21 mouse cellular contexts compared by ENCODE assay signal in the genomic region with DNA sequence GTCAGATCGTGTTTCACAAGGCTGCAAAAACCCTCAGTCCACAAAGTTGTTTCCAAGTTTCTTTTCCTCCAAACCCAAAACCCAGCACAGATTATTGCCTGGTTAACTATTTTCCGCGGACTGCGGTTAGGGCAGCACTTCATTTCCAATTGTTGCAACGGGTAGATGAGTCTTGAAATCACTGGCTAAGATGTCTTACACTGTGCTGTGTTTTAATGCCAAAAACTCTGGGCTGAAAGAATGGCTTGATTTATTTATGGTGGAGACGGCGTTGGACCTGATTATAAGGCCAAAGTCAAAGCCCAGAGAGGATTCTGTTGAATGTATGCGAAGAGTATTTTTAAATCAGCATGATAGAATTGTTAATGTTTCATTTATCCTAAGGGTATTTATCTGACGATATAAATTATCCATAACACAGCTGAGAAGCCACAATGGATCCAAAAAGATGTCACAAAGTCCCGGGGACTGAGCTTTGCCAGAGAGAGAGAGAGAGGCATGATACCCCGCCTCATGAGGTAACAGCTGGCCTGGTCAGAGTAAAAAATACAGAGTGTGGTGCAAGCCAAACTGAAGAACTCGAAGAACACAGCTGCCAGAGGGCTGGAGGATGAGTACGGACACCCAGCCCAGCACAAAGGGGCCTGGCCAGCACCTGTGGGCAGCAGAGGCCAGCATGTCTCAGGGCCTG. TPM values are rescaled to one million over a fixed set of nuclear protein-coding genes. Genes with fewer than 3 reads are reported as not detected.
A peak's percentile ranks its signal among the peaks of the same experiment; 100 is the strongest.
DNase-seq lines count a peak whose midpoint lies in the region; ATAC-seq lines count a peak whose summit lies in the region.
"Had no signal": no experiment of that assay in that cellular context is flagged by ENCODE, and none has a peak within 500 bp of the region (broad histone marks: within the 10 kb centered on the region; RNA-seq: fewer than 3 reads in every experiment).

No protein-coding gene starts in this region.

- H3K27ac ChIP-seq in lung, embryonic 16.5 days (ENCODE audit: low read length): no peak overlapping the region
- no peak overlapping the region; the same call in 1 of the 2 replicates for H3K27ac ChIP-seq in embryonic facial prominence, embryonic 15.5 days (replicated peaks)
- peak overlapping the region; percentile 44; the same call in 1 of the 2 replicates for H3K27ac ChIP-seq in stomach, embryonic 15.5 days
- H3K27ac ChIP-seq: hindbrain, postnatal 0 days; left cerebral cortex, adult 2 months; neural tube, embryonic 15.5 days had no signal

- no peak overlapping the region for H3K9ac ChIP-seq in lung, embryonic 16.5 days (ENCODE audit: low read length)
- no peak overlapping the region for H3K9ac ChIP-seq in embryonic facial prominence, embryonic 15.5 days
- H3K9ac ChIP-seq in stomach, embryonic 15.5 days: no peak overlapping the region
- H3K9ac ChIP-seq: forebrain, postnatal 0 days; neural tube, embryonic 15.5 days had no signal

- no peak overlapping the region for H3K4me3 ChIP-seq in lung, embryonic 16.5 days (ENCODE audit: low read length)
- H3K4me3 ChIP-seq in embryonic facial prominence, embryonic 15.5 days (replicated peaks): no peak overlapping the region
- H3K4me3 ChIP-seq in stomach, embryonic 15.5 days (replicated peaks): no peak overlapping the region
- H3K4me3 ChIP-seq: left cerebral cortex, adult 2 months; megakaryocyte, embryonic 14.5 days; neural tube, embryonic 15.5 days had no signal

- DNase-seq in gastrocnemius, postnatal 14 days: peak; percentile 15
- no peak for DNase-seq in gastrocnemius, postnatal 10 days
- no peak for DNase-seq in lung, postnatal 25 days (ENCODE audit: low spot score)
- DNase-seq in cerebellum, postnatal 10 days: no peak
- DNase-seq: cerebellum, adult 2 months; cerebellum, postnatal 36 days; forebrain, postnatal 0 days; kidney, adult 11 months; layer of hippocampus, adult 9-11 months; left cerebral cortex, postnatal 4 days; right cerebral cortex, adult 18-20 months; right cerebral cortex, postnatal 4 days had no signal

- H3K9me3 ChIP-seq in lung, embryonic 16.5 days (ENCODE audit: control insufficient read depth, low read length): no peaks in the 10 kb centered on the region
- no peaks in the 10 kb centered on the region for H3K9me3 ChIP-seq in embryonic facial prominence, embryonic 15.5 days (replicated peaks)
- H3K9me3 ChIP-seq in stomach, embryonic 15.5 days: no peaks in the 10 kb centered on the region
- H3K9me3 ChIP-seq: megakaryocyte, embryonic 14.5 days; neural tube, embryonic 15.5 days had no signal

- intact Hi-C loops in gastrocnemius, postnatal 14 days (cut with DNase I; ENCODE audit: low total_unique reads): no loop called here

- 67% methylated on average over 13 of the region's 13 CpGs for WGBS in lung, embryonic 16.5 days
- 54% methylated on average over 13 of the region's 13 CpGs for WGBS in embryonic facial prominence, embryonic 15.5 days
- 56% methylated on average over 13 of the region's 13 CpGs for WGBS in stomach, embryonic 15.5 days

- H3K4me1 ChIP-seq in lung, embryonic 16.5 days (replicated peaks; ENCODE audit: control insufficient read depth, insufficient read depth, low read length): 0 out of 2 replicates have a peak, but pooled peaks cover 2% of the 10 kb centered on the region
- peaks cover 5% of the 10 kb centered on the region for H3K4me1 ChIP-seq in embryonic facial prominence, embryonic 15.5 days
- H3K4me1 ChIP-seq in stomach, embryonic 15.5 days: peaks cover 2% of the 10 kb centered on the region; the same call in 1 of the 2 replicates
- H3K4me1 ChIP-seq: megakaryocyte, embryonic 14.5 days had no signal

- H3K36me3 ChIP-seq in lung, embryonic 16.5 days (ENCODE audit: control insufficient read depth, insufficient read depth, low read length): no peaks in the 10 kb centered on the region
- H3K36me3 ChIP-seq in embryonic facial prominence, embryonic 15.5 days: no peaks in the 10 kb centered on the region
- no peaks in the 10 kb centered on the region for H3K36me3 ChIP-seq in stomach, embryonic 15.5 days
- H3K36me3 ChIP-seq: neural tube, embryonic 15.5 days had no signal

- peak; percentile 36; the same call in 1 of the 2 replicates for ATAC-seq in lung, embryonic 16.5 days (ENCODE audit: low read depth)
- peak; percentile 70 for ATAC-seq in embryonic facial prominence, embryonic 15.5 days (ENCODE audit: insufficient number of reproducible peaks, low FRiP score, low TSS enrichment, low read depth)
- ATAC-seq in stomach, embryonic 15.5 days (ENCODE audit: insufficient read depth, low FRiP score, low read depth): 0 out of 2 replicates have a peak, but pooled peaks have one; percentile 27
- ATAC-seq: CD4-positive, CD25-positive, alpha-beta regulatory T cell, adult 4 months; forebrain, postnatal 0 days; hindbrain, postnatal 0 days had no signal

- H3K27me3 ChIP-seq in lung, embryonic 16.5 days (ENCODE audit: control insufficient read depth, insufficient read depth, low read depth, low read length): no peaks in the 10 kb centered on the region
- H3K27me3 ChIP-seq in embryonic facial prominence, embryonic 15.5 days: no peaks in the 10 kb centered on the region
- H3K27me3 ChIP-seq in stomach, embryonic 15.5 days (replicated peaks): no peaks in the 10 kb centered on the region
- H3K27me3 ChIP-seq: neural tube, embryonic 15.5 days had no signal

- no peak overlapping the region for H3K4me2 ChIP-seq in lung, embryonic 16.5 days (ENCODE audit: low read depth, low read length)
- H3K4me2 ChIP-seq in embryonic facial prominence, embryonic 15.5 days (replicated peaks): no peak overlapping the region
- H3K4me2 ChIP-seq in stomach, embryonic 15.5 days: no peak overlapping the region
- H3K4me2 ChIP-seq: heart, embryonic 11.5 days; neural tube, embryonic 15.5 days had no signal

RNA-seq across cellular contexts. Expression of a gene that starts 53.9 kb away (rescaled TPM):
- total RNA-seq in gastrocnemius, postnatal 14 days (2021): 10 to 100 TPM; 17.9 to 19.7 TPM
- 10 to 100 TPM; 23.8 to 26.7 TPM for total RNA-seq in gastrocnemius, postnatal 10 days (2021)
- 11.7 and 11.9 TPM in 2 replicates for polyA plus RNA-seq in lung, embryonic 16.5 days (2015; fragmentation: Nextera tagmentation; extraction: Ambion mirVana)
- polyA plus RNA-seq in embryonic facial prominence, embryonic 15.5 days (2015; fragmentation: Nextera tagmentation; extraction: Ambion mirVana): 14.1 and 17.7 TPM in 2 replicates
- polyA plus RNA-seq in stomach, embryonic 15.5 days (2015; fragmentation: Nextera tagmentation; extraction: Ambion mirVana): 4.6 and 6.0 TPM in 2 replicates
- polyA plus RNA-seq: CD4-positive, CD25-positive, alpha-beta regulatory T cell, adult 4 months had no signal
